Comparison of ENCODE assay signal across 25 mouse cellular contexts in genomic region chr3:121916802-121917532, GRCm38 (mm10). TPM values are rescaled to one million over a fixed set of nuclear protein-coding genes. Genes with fewer than 3 reads are reported as not detected.
DNase-seq lines count a peak whose midpoint lies in the region; ATAC-seq and TF ChIP-seq lines count a peak whose summit lies in the region.
"Had no signal": no experiment of that assay in that cellular context is flagged by ENCODE, and none has a peak within 500 bp of the region (broad histone marks: within the 10 kb centered on the region; RNA-seq: fewer than 3 reads in every experiment).

No protein-coding gene starts in this region.

- 0 out of 2 replicates have a peak overlapping the region, but pooled peaks have one; percentile 7 for H3K4me2 ChIP-seq in heart, embryonic 12.5 days
- peak overlapping the region; percentile 28 for H3K4me2 ChIP-seq in liver, embryonic 11.5 days
- no peak overlapping the region for H3K4me2 ChIP-seq in liver, postnatal 0 days (ENCODE audit: low read depth, low read length)
- H3K4me2 ChIP-seq in intestine, postnatal 0 days (replicated peaks; ENCODE audit: low read depth) = no peak overlapping the region
- H3K4me2 ChIP-seq: embryonic facial prominence, embryonic 13.5 days; hindbrain, embryonic 12.5 days; neural tube, embryonic 13.5 days had no signal

- no peaks in the 10 kb centered on the region for H3K9me3 ChIP-seq in heart, embryonic 12.5 days (replicated peaks)
- no peaks in the 10 kb centered on the region for H3K9me3 ChIP-seq in liver, embryonic 11.5 days (ENCODE audit: control insufficient read depth, low read length)
- no peaks in the 10 kb centered on the region for H3K9me3 ChIP-seq in liver, postnatal 0 days (ENCODE audit: low read length)
- H3K9me3 ChIP-seq in intestine, postnatal 0 days (ENCODE audit: control insufficient read depth) = no peaks in the 10 kb centered on the region
- H3K9me3 ChIP-seq: embryonic facial prominence, embryonic 13.5 days; hindbrain, embryonic 12.5 days; neural tube, embryonic 13.5 days had no signal

- no peak overlapping the region for H3K4me3 ChIP-seq in heart, embryonic 12.5 days
- no peak overlapping the region for H3K4me3 ChIP-seq in liver, embryonic 11.5 days (ENCODE audit: low read depth, low read length)
- no peak overlapping the region for H3K4me3 ChIP-seq in liver, postnatal 0 days (ENCODE audit: low read depth, low read length)
- H3K4me3 ChIP-seq in intestine, postnatal 0 days (ENCODE audit: low read depth, low read length) = no peak overlapping the region
- H3K4me3 ChIP-seq: embryonic facial prominence, embryonic 13.5 days; hindbrain, embryonic 12.5 days; myocyte; neural tube, embryonic 13.5 days had no signal

- ATAC-seq in heart, embryonic 12.5 days (ENCODE audit: insufficient number of reproducible peaks, low FRiP score) = peak; percentile 78
- ATAC-seq in liver, embryonic 11.5 days (replicated peaks; ENCODE audit: low FRiP score) = peak; percentile 92
- ATAC-seq in liver, postnatal 0 days = no peak
- no peak for ATAC-seq in intestine, postnatal 0 days
- ATAC-seq: forebrain, embryonic 14.5 days; midbrain, embryonic 16.5 days had no signal

- H3K27me3 ChIP-seq in heart, embryonic 12.5 days (replicated peaks) = no peaks in the 10 kb centered on the region
- no peaks in the 10 kb centered on the region for H3K27me3 ChIP-seq in liver, embryonic 11.5 days (replicated peaks; ENCODE audit: control insufficient read depth, insufficient read depth, low read length)
- no peaks in the 10 kb centered on the region for H3K27me3 ChIP-seq in liver, postnatal 0 days (ENCODE audit: insufficient read depth, low read length)
- H3K27me3 ChIP-seq in intestine, postnatal 0 days (replicated peaks; ENCODE audit: control insufficient read depth, insufficient read depth, low read length) = no peaks in the 10 kb centered on the region
- H3K27me3 ChIP-seq: embryonic facial prominence, embryonic 13.5 days; hindbrain, embryonic 12.5 days; neural tube, embryonic 13.5 days had no signal

- H3K4me1 ChIP-seq in heart, embryonic 12.5 days (replicated peaks) = peaks cover 17% of the 10 kb centered on the region; the same call in 1 of the 2 replicates
- H3K4me1 ChIP-seq in liver, embryonic 11.5 days (replicated peaks; ENCODE audit: control insufficient read depth, insufficient read depth, low read length) = peaks cover 7% of the 10 kb centered on the region; the same call in 1 of the 2 replicates
- H3K4me1 ChIP-seq in liver, postnatal 0 days (ENCODE audit: insufficient read depth) = no peaks in the 10 kb centered on the region
- H3K4me1 ChIP-seq in intestine, postnatal 0 days (replicated peaks; ENCODE audit: control insufficient read depth, insufficient read depth, low read length) = no peaks in the 10 kb centered on the region
- H3K4me1 ChIP-seq: hindbrain, embryonic 12.5 days; neural tube, embryonic 13.5 days had no signal

- no peaks in the 10 kb centered on the region for H3K36me3 ChIP-seq in heart, embryonic 12.5 days
- no peaks in the 10 kb centered on the region for H3K36me3 ChIP-seq in liver, embryonic 11.5 days (ENCODE audit: control insufficient read depth, insufficient read depth, low read length)
- H3K36me3 ChIP-seq in liver, postnatal 0 days (replicated peaks; ENCODE audit: insufficient read depth, low read length) = no peaks in the 10 kb centered on the region
- H3K36me3 ChIP-seq in intestine, postnatal 0 days (ENCODE audit: control insufficient read depth, insufficient read depth) = no peaks in the 10 kb centered on the region
- H3K36me3 ChIP-seq: embryonic facial prominence, embryonic 13.5 days; hindbrain, embryonic 12.5 days; neural tube, embryonic 13.5 days had no signal

- no peak for TF ChIP-seq EP300 in liver, postnatal 0 days (IDR thresholded peaks at IDR 0.05; ENCODE audit: low read depth)

- no peak for DNase-seq in heart, postnatal 14 days
- peak; percentile 22 for DNase-seq in c-Kit-positive CD71-positive TER-119-negative erythroid progenitor cells, embryonic 14.5 days (ENCODE audit: low read depth)
- DNase-seq in liver, embryonic 11.5 days (ENCODE audit: low spot score) = no peak
- DNase-seq in liver, postnatal 0 days = no peak
- no peak for DNase-seq in layer of hippocampus, adult 8-10 months (ENCODE audit: low spot score in 2 of 2)
- DNase-seq in lung, postnatal 14 days = no peak
- DNase-seq: adrenal gland, postnatal 14 days; cerebellum, adult 18-20 months; cerebellum, postnatal 36 days; embryo, embryonic 11 days; kidney, adult 18-20 months; lung, adult 2 months; lung, postnatal 36 days; retina, postnatal 1 day; right cerebral cortex, postnatal 25 days; spleen, adult 18-20 months had no signal

- H3K9ac ChIP-seq in heart, embryonic 12.5 days = no peak overlapping the region
- H3K9ac ChIP-seq in liver, embryonic 11.5 days (ENCODE audit: low read depth, low read length) = no peak overlapping the region
- H3K9ac ChIP-seq in liver, postnatal 0 days (replicated peaks) = no peak overlapping the region
- H3K9ac ChIP-seq in intestine, postnatal 0 days (ENCODE audit: low read depth, low read length) = no peak overlapping the region
- H3K9ac ChIP-seq: embryonic facial prominence, embryonic 13.5 days; hindbrain, embryonic 12.5 days; neural tube, embryonic 13.5 days had no signal

- intact Hi-C loops in heart, postnatal 14 days (cut with DNase I) = loop anchor here (5.0 kb wide), 1 partner anchor 35 kb away; the partner anchor contains the start of gene Arhgap29

- 0 out of 2 replicates have a peak overlapping the region, but pooled peaks have one; percentile 13 for H3K27ac ChIP-seq in heart, embryonic 12.5 days (ENCODE audit: poor library complexity, severe bottlenecking)
- peak overlapping the region; percentile 60; the same call in 1 of the 2 replicates for H3K27ac ChIP-seq in liver, embryonic 11.5 days (ENCODE audit: low read depth, low read length)
- H3K27ac ChIP-seq in liver, postnatal 0 days (ENCODE audit: low read depth) = peak overlapping the region; percentile 3; the same call in 1 of the 2 replicates
- H3K27ac ChIP-seq in intestine, postnatal 0 days (ENCODE audit: low read depth, low read length) = no peak overlapping the region
- H3K27ac ChIP-seq: embryonic facial prominence, embryonic 13.5 days; hindbrain, embryonic 12.5 days; kidney, postnatal 0 days; neural tube, embryonic 13.5 days had no signal

- TF ChIP-seq CTCF in liver, postnatal 0 days (IDR thresholded peaks at IDR 0.05; ENCODE audit: low read depth) = no peak
- no peak for TF ChIP-seq CTCF in intestine, postnatal 0 days (IDR thresholded peaks at IDR 0.05; ENCODE audit: low read depth)

- 60% methylated on average over 5 of the region's 5 CpGs for WGBS in heart, embryonic 12.5 days
- WGBS in liver, embryonic 11.5 days = 43% methylated on average over 5 of the region's 5 CpGs
- WGBS in liver, postnatal 0 days (ENCODE audit: insufficient replicate concordance) = 50% methylated on average over 5 of the region's 5 CpGs
- 83% methylated on average over 5 of the region's 5 CpGs for WGBS in intestine, postnatal 0 days

RNA-seq across cellular contexts. Expression of gene Arhgap29, which starts 35.4 kb away (rescaled TPM):
- 81.7 and 82.9 TPM in 2 replicates for polyA plus RNA-seq in heart, embryonic 12.5 days (2016; fragmentation: Nextera tagmentation; extraction: Ambion mirVana)
- 10 to 100 TPM; 71.1 to 72.6 TPM for total RNA-seq in heart, postnatal 14 days (2021)
- polyA plus RNA-seq in liver, embryonic 11.5 days (2014; fragmentation: Nextera tagmentation; extraction: Ambion mirVana) = 24.1 and 25.5 TPM in 2 replicates
- 7.3 and 10.4 TPM in 2 replicates for polyA plus RNA-seq in liver, postnatal 0 days (2015; fragmentation: Nextera tagmentation; extraction: Ambion mirVana)
- total RNA-seq in layer of hippocampus, adult 8-10 months (2022) = 10 to 100 TPM; 16.4 to 20.7 (median 18.2) TPM
- 10.3 and 14.2 TPM in 2 replicates for polyA plus RNA-seq in intestine, postnatal 0 days (2015; fragmentation: Nextera tagmentation; extraction: Ambion mirVana)

Comparison
In these comparisons a context has a peak if more than half of its experiments do, and no peak if none do; other contexts are left out.
1. ATAC-seq: peak in heart, embryonic 12.5 days (single experiment) and liver, embryonic 11.5 days (single experiment); none in liver, postnatal 0 days (single experiment) and intestine, postnatal 0 days (single experiment).
2. H3K4me2 ChIP-seq: peak in heart, embryonic 12.5 days (single experiment) and liver, embryonic 11.5 days (single experiment); none in liver, postnatal 0 days (single experiment) and intestine, postnatal 0 days (single experiment).